Mouse (Mus musculus) gastrocnemius, adult 8-10 months (tissue): ENCODE data around the gene Maml2. TPM values are rescaled to one million over a fixed set of nuclear protein-coding genes. Genes with fewer than 3 reads are reported as not detected.

Experiments used
- DNase-seq, 2 experiments: peaks; one replicate each; pipeline ENCODE4 v3.0.0; 2022; ENCODE audit warnings: low spot score in 2 of 2
- total RNA-seq, 4 experiments: library from RNA; stranded (reverse); gene quantifications; 2 replicates each; pipeline ENCODE4 v1.2.4; 2022

Gene Maml2
- total RNA-seq, 4 experiments from 2014 or later: 1.5 to 3.0 (median 2.2) TPM

GRCm38 (mm10) chr9:13525561-13526255 lies 228.0 kb downstream of the Maml2 start:
- no peak for DNase-seq

- no peak for DNase-seq
Observed at GRCm38 (mm10) chr9:13530575-13530974, 232.8 kb downstream of the Maml2 start.

GRCm38 (mm10) chr9:13533076-13533707 lies 235.4 kb downstream of the Maml2 start:
- no peak for DNase-seq

GRCm38 (mm10) chr9:13535803-13536202 lies 238.0 kb downstream of the Maml2 start:
- no peak for DNase-seq

GRCm38 (mm10) chr9:13536419-13537261 lies 238.9 kb downstream of the Maml2 start:
- no peak for DNase-seq

- no peak for DNase-seq
Observed at GRCm38 (mm10) chr9:13538200-13538599, 240.4 kb downstream of the Maml2 start.

GRCm38 (mm10) chr9:13539535-13539934 lies 241.8 kb downstream of the Maml2 start:
- no peak for DNase-seq

GRCm38 (mm10) chr9:13540227-13540626 lies 242.5 kb downstream of the Maml2 start:
- no peak for DNase-seq

- no peak for DNase-seq
Observed at GRCm38 (mm10) chr9:13540781-13541180, 243.0 kb downstream of the Maml2 start.

- DNase-seq: no peak
Observed at GRCm38 (mm10) chr9:13543167-13543566, 245.4 kb downstream of the Maml2 start.

GRCm38 (mm10) chr9:13544133-13544532 lies 246.4 kb downstream of the Maml2 start:
- DNase-seq: no peak

- DNase-seq: no peak
Observed at GRCm38 (mm10) chr9:13545726-13546125, 248.0 kb downstream of the Maml2 start.

GRCm38 (mm10) chr9:13549911-13550310 lies 252.2 kb downstream of the Maml2 start:
- DNase-seq: no peak

- DNase-seq: no peak
Observed at GRCm38 (mm10) chr9:13552380-13553052, 254.8 kb downstream of the Maml2 start.

- no peak for DNase-seq
Observed at GRCm38 (mm10) chr9:13554773-13555172, 257.0 kb downstream of the Maml2 start.

- DNase-seq: no peak
Observed at GRCm38 (mm10) chr9:13555973-13556481, 258.3 kb downstream of the Maml2 start.

GRCm38 (mm10) chr9:13556696-13557095 lies 258.9 kb downstream of the Maml2 start:
- no peak for DNase-seq

- no peak for DNase-seq
Observed at GRCm38 (mm10) chr9:13558811-13559372, 261.1 kb downstream of the Maml2 start.

- no peak for DNase-seq
Observed at GRCm38 (mm10) chr9:13560651-13561050, 262.9 kb downstream of the Maml2 start.

- DNase-seq: no peak
Observed at GRCm38 (mm10) chr9:13561335-13561734, 263.6 kb downstream of the Maml2 start.
